Mouse (Mus musculus) liver, embryonic 14.5 days (tissue): ENCODE measurements around the gene Socs5.

Source experiments
- CTCF ChIP-seq: IDR thresholded peaks from 2 replicates; pipeline ENCODE4 v1.5.1; 2016; ENCODE audit warnings: antibody characterized with exemption, low read depth, control low read depth
- EP300 ChIP-seq: IDR thresholded peaks from 2 replicates; pipeline ENCODE4 v1.6.1; 2016; ENCODE audit warnings: antibody characterized with exemption, low read depth

DNA sequence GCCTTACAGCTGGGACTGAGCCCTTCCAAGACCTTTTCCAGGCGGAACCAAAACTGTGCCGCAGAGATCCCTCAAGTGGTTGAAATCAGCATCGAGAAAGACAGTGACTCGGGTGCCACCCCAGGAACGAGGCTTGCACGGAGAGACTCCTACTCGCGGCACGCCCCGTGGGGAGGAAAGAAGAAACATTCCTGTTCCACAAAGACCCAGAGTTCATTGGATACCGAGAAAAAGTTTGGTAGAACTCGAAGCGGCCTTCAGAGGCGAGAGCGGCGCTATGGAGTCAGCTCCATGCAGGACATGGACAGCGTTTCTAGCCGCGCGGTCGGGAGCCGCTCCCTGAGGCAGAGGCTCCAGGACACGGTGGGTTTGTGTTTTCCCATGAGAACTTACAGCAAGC, 26.3 kb downstream of the Socs5 start:
- no peak for TF ChIP-seq CTCF
- TF ChIP-seq EP300 = no peak
